Mouse (Mus musculus) ES-E14 (cell line): ENCODE data around the gene Gm17018.

Experiments used
- HCFC1 ChIP-seq: IDR thresholded peaks from 2 replicates; pipeline ENCODE4 v1.6.1; 2012; ENCODE audit warnings: low read length, inconsistent platforms, borderline replicate concordance; ENCODE audit not compliant: insufficient read depth
- MAFK ChIP-seq: IDR thresholded peaks from 2 replicates; pipeline ENCODE4 v1.6.1; 2014; ENCODE audit warnings: mild to moderate bottlenecking, low read depth, low read length, inconsistent platforms; ENCODE audit not compliant: insufficient read depth
- ZNF384 ChIP-seq: IDR thresholded peaks from 2 replicates; pipeline ENCODE4 v1.6.1; 2012; ENCODE audit warnings: low read depth, low read length, inconsistent platforms

DNA sequence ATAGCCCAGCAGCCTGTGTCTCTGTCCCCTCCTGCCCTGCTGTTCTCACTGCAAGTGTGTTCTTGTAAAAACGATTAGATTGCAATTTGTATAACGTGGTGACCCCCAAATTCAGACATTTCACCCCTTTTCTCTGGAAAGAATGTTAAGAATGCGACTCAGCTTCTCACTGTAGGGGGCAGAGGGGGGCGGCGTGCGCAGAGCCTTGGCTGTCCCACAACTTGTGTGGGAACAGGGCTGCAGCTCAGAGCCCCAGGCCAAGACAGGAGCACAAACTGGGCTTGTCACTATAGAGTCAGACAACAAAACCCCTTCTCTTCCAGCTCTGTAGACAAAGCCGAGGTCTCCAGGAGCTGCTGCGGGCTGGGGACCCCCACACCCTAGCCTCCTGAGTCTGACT, 21.7 kb downstream of the Gm17018 start:
- no peak for TF ChIP-seq HCFC1
- TF ChIP-seq ZNF384: no peak
- no peak for TF ChIP-seq MAFK
